Comparison of ENCODE assay signal across 8 mouse cellular contexts in genomic region chr9:50658391-50658790, GRCm38 (mm10). TPM values are rescaled to one million over a fixed set of nuclear protein-coding genes. Genes with fewer than 3 reads are reported as not detected.
DNase-seq lines count a peak whose midpoint lies in the region; ATAC-seq and TF ChIP-seq lines count a peak whose summit lies in the region.

No protein-coding gene starts in this region.

- H3K36me3 ChIP-seq in heart, embryonic 15.5 days, result peaks cover 32% of the 10 kb centered on the region
- peaks cover 11 to 19% of the 10 kb centered on the region in 2 experiments for H3K36me3 ChIP-seq in MEL (ENCODE audit: control insufficient read depth in 1 of 2, insufficient read depth in 2 of 2, low read length in 2 of 2)
- no peaks in the 10 kb centered on the region for H3K36me3 ChIP-seq in hindbrain, embryonic 11.5 days (ENCODE audit: control insufficient read depth, insufficient read depth, low read length)
- peaks cover 32% of the 10 kb centered on the region for H3K36me3 ChIP-seq in midbrain, embryonic 13.5 days

- ATAC-seq in heart, embryonic 15.5 days (replicated peaks; ENCODE audit: insufficient number of reproducible peaks, insufficient read depth, low FRiP score, low read depth), result no peak
- ATAC-seq in hindbrain, embryonic 11.5 days (ENCODE audit: low FRiP score), result no peak
- no peak for ATAC-seq in midbrain, embryonic 13.5 days
- no peak for ATAC-seq in erythroid progenitor cell, adult 5-6 weeks (replicated peaks; ENCODE audit: low FRiP score, poor library complexity, severe bottlenecking)

- peaks cover 12% of the 10 kb centered on the region for H3K4me1 ChIP-seq in heart, embryonic 15.5 days (replicated peaks)
- H3K4me1 ChIP-seq in MEL (ENCODE audit: control insufficient read depth in 1 of 2, insufficient read depth in 2 of 2, low read length in 2 of 2), result peaks cover 1 to 7% of the 10 kb centered on the region in 2 experiments; a peak in 2 of 4 replicates
- H3K4me1 ChIP-seq in hindbrain, embryonic 11.5 days (replicated peaks; ENCODE audit: control insufficient read depth, insufficient read depth, low read length), result no peaks in the 10 kb centered on the region
- H3K4me1 ChIP-seq in midbrain, embryonic 13.5 days (replicated peaks), result peaks cover 25% of the 10 kb centered on the region

- peak overlapping the region; percentile 83 for H3K4me3 ChIP-seq in heart, embryonic 15.5 days
- peak overlapping the region; percentile 94 to 98 for H3K4me3 ChIP-seq in MEL (ENCODE audit: control insufficient read depth in 1 of 2, insufficient read depth in 1 of 2, low read depth in 2 of 2, low read length in 2 of 2)
- H3K4me3 ChIP-seq in hindbrain, embryonic 11.5 days (ENCODE audit: low read depth, low read length), result peak overlapping the region; percentile 71
- peak overlapping the region; percentile 90 for H3K4me3 ChIP-seq in midbrain, embryonic 13.5 days (replicated peaks)

- peak overlapping the region; percentile 87 for H3K4me2 ChIP-seq in heart, embryonic 15.5 days
- peak overlapping the region; percentile 45 for H3K4me2 ChIP-seq in hindbrain, embryonic 11.5 days (replicated peaks; ENCODE audit: low read depth, low read length)
- peak overlapping the region; percentile 70 for H3K4me2 ChIP-seq in midbrain, embryonic 13.5 days (replicated peaks)

- TF ChIP-seq CTCF in MEL (IDR thresholded peaks at IDR 0.05 in 2 of 3, conservative IDR thresholded peaks at IDR 0.05 in 1 of 3; ENCODE audit: control insufficient read depth in 1 of 3, insufficient read depth in 1 of 3, low read depth in 2 of 3, low read length in 3 of 3, poor library complexity in 1 of 3, severe bottlenecking in 1 of 3), result no peak

- WGBS in heart, embryonic 15.5 days, result 10% methylated on average over 5 of the region's 5 CpGs
- 39% methylated on average over 5 of the region's 5 CpGs for WGBS in hindbrain, embryonic 11.5 days
- WGBS in midbrain, embryonic 13.5 days, result 31% methylated on average over 5 of the region's 5 CpGs

- no peak for DNase-seq in heart, postnatal 4 days
- DNase-seq in MEL (ENCODE audit: low read depth, low spot score), result peak; percentile 85
- no peak for DNase-seq in hindbrain, embryonic 11.5 days (ENCODE audit: low spot score)
- no peak for DNase-seq in cerebellum, adult 11-12 months
- DNase-seq in gastrocnemius, adult 8-10 months (ENCODE audit: low spot score in 2 of 2), result no peak

- H3K9ac ChIP-seq in heart, embryonic 15.5 days, result peak overlapping the region; percentile 87
- H3K9ac ChIP-seq in MEL (ENCODE audit: control insufficient read depth, low read depth, low read length, poor library complexity, severe bottlenecking), result peak overlapping the region; percentile 89
- peak overlapping the region; percentile 82 for H3K9ac ChIP-seq in hindbrain, embryonic 11.5 days (ENCODE audit: low read depth, low read length)
- H3K9ac ChIP-seq in midbrain, embryonic 13.5 days (replicated peaks), result peak overlapping the region; percentile 93

- no peaks in the 10 kb centered on the region for H3K9me3 ChIP-seq in heart, embryonic 15.5 days (replicated peaks)
- no peaks in the 10 kb centered on the region for H3K9me3 ChIP-seq in MEL (replicated peaks; ENCODE audit: insufficient read depth, low read length)
- H3K9me3 ChIP-seq in hindbrain, embryonic 11.5 days (ENCODE audit: control insufficient read depth, low read length), result no peaks in the 10 kb centered on the region
- no peaks in the 10 kb centered on the region for H3K9me3 ChIP-seq in midbrain, embryonic 13.5 days

- H3K27ac ChIP-seq in heart, embryonic 15.5 days, result peak overlapping the region; percentile 92
- peak overlapping the region; percentile 59 for H3K27ac ChIP-seq in MEL (ENCODE audit: control insufficient read depth, low read depth, low read length)
- H3K27ac ChIP-seq in hindbrain, embryonic 11.5 days (ENCODE audit: low read depth, low read length), result no peak overlapping the region
- peak overlapping the region; percentile 84; the same call in 1 of the 2 replicates for H3K27ac ChIP-seq in midbrain, embryonic 13.5 days

- no peaks in the 10 kb centered on the region for H3K27me3 ChIP-seq in heart, embryonic 15.5 days
- H3K27me3 ChIP-seq in MEL (ENCODE audit: control insufficient read depth in 1 of 2, insufficient read depth in 2 of 2, low read length in 2 of 2), result no peaks in the 10 kb centered on the region
- H3K27me3 ChIP-seq in hindbrain, embryonic 11.5 days (ENCODE audit: control insufficient read depth, insufficient read depth, low read length), result no peaks in the 10 kb centered on the region
- H3K27me3 ChIP-seq in midbrain, embryonic 13.5 days, result no peaks in the 10 kb centered on the region

- TF ChIP-seq RAD21 in MEL (IDR thresholded peaks at IDR 0.05; ENCODE audit: low read depth, low read length), result no peak

- H3K79me2 ChIP-seq in MEL (ENCODE audit: control insufficient read depth, insufficient read depth, low read length, poor library complexity), result peaks cover 20% of the 10 kb centered on the region

- peak in 1 of 2 experiments; percentile 33; a peak in 1 of 4 replicates for TF ChIP-seq EP300 in MEL (IDR thresholded peaks at IDR 0.05; ENCODE audit: low read depth in 1 of 2, low read length in 2 of 2)

- no peak for TF ChIP-seq POLR2A in MEL (IDR thresholded peaks at IDR 0.05; ENCODE audit: control insufficient read depth in 1 of 2, insufficient read depth in 1 of 2, low read depth in 1 of 2, low read length in 2 of 2, poor library complexity in 1 of 2)

RNA-seq across cellular contexts. Expression of gene Dlat, which starts 1.2 kb away (rescaled TPM):
- 125 and 140 TPM in 2 replicates for polyA plus RNA-seq in heart, embryonic 15.5 days (2015; fragmentation: Nextera tagmentation; extraction: Ambion mirVana)
- 100 to 1,000 TPM; 278 to 283 TPM for total RNA-seq in heart, postnatal 4 days (2021)
- total RNA-seq in MEL (2012; rRNA removed), result 52.2 and 71.7 TPM in 2 replicates
- polyA plus RNA-seq in MEL (2012; ENCODE audit: insufficient read depth in 1 of 2, insufficient read length in 2 of 2, low read depth in 1 of 2, low replicate concordance in 2 of 2, missing spikeins in 1 of 2), result 10 to 100 TPM in 1 of 2 experiments, not detected in 1; 77.4 TPM
- 54.9 and 59.2 TPM in 2 replicates for polyA plus RNA-seq in hindbrain, embryonic 11.5 days (2014; fragmentation: Nextera tagmentation; extraction: Ambion mirVana)
- 40.9 and 42.1 TPM in 2 replicates for polyA plus RNA-seq in midbrain, embryonic 13.5 days (2015; fragmentation: Nextera tagmentation; extraction: Ambion mirVana)
- total RNA-seq in gastrocnemius, adult 8-10 months (2022), result 100 to 1,000 TPM; 159 to 224 (median 179) TPM
- 8.0 and 12.3 TPM in 2 replicates for total RNA-seq in erythroid progenitor cell, adult 5-6 weeks (2015; ENCODE audit: low replicate concordance)
- 6.9 and 15.3 TPM in 2 replicates for total RNA-seq in erythroid progenitor cell, adult 5-6 weeks (2017; ENCODE audit: low replicate concordance)

RNA-seq across cellular contexts. Expression of gene Nkapd1, which starts 41.1 kb away (rescaled TPM):
- 14.5 and 16.4 TPM in 2 replicates for polyA plus RNA-seq in heart, embryonic 15.5 days (2015; fragmentation: Nextera tagmentation; extraction: Ambion mirVana)
- total RNA-seq in heart, postnatal 4 days (2021), result 10 to 100 TPM; 19.0 to 20.3 TPM
- total RNA-seq in MEL (2012; rRNA removed), result 8.7 and 10.4 TPM in 2 replicates
- 10 to 100 TPM in 1 of 2 experiments, not detected in 1; 20.2 TPM for polyA plus RNA-seq in MEL (2012; ENCODE audit: insufficient read depth in 1 of 2, insufficient read length in 2 of 2, low read depth in 1 of 2, low replicate concordance in 2 of 2, missing spikeins in 1 of 2)
- 29.9 and 30.6 TPM in 2 replicates for polyA plus RNA-seq in hindbrain, embryonic 11.5 days (2014; fragmentation: Nextera tagmentation; extraction: Ambion mirVana)
- polyA plus RNA-seq in midbrain, embryonic 13.5 days (2015; fragmentation: Nextera tagmentation; extraction: Ambion mirVana), result 23.5 and 23.8 TPM in 2 replicates
- total RNA-seq in gastrocnemius, adult 8-10 months (2022), result 10 to 100 TPM; 10.2 to 12.4 (median 11.1) TPM
- total RNA-seq in erythroid progenitor cell, adult 5-6 weeks (2015; ENCODE audit: low replicate concordance), result 11.3 and 16.9 TPM in 2 replicates
- total RNA-seq in erythroid progenitor cell, adult 5-6 weeks (2017; ENCODE audit: low replicate concordance), result 7.2 and 11.9 TPM in 2 replicates

RNA-seq across cellular contexts. Expression of gene Pih1d2, which starts 41.3 kb away (rescaled TPM):
- polyA plus RNA-seq in heart, embryonic 15.5 days (2015; fragmentation: Nextera tagmentation; extraction: Ambion mirVana), result 2.1 and 2.6 TPM in 2 replicates
- total RNA-seq in heart, postnatal 4 days (2021), result under 1 TPM; 0.59 to 0.69 TPM
- 4.9 and 5.3 TPM in 2 replicates for total RNA-seq in MEL (2012; rRNA removed)
- polyA plus RNA-seq in MEL (2012; ENCODE audit: insufficient read depth in 1 of 2, insufficient read length in 2 of 2, low read depth in 1 of 2, low replicate concordance in 2 of 2, missing spikeins in 1 of 2), result 1 to 10 TPM in 1 of 2 experiments, not detected in 1; 4.6 TPM
- 9.0 and 9.8 TPM in 2 replicates for polyA plus RNA-seq in hindbrain, embryonic 11.5 days (2014; fragmentation: Nextera tagmentation; extraction: Ambion mirVana)
- 5.5 and 6.5 TPM in 2 replicates for polyA plus RNA-seq in midbrain, embryonic 13.5 days (2015; fragmentation: Nextera tagmentation; extraction: Ambion mirVana)
- total RNA-seq in gastrocnemius, adult 8-10 months (2022), result under 1 TPM in 2 of 4 experiments, not detected in 2; 0.27 to 0.80 TPM
- total RNA-seq in erythroid progenitor cell, adult 5-6 weeks (2015; ENCODE audit: low replicate concordance), result not detected in 2 replicates
- 0.64 TPM in 1 of 2 replicates, not detected in the other for total RNA-seq in erythroid progenitor cell, adult 5-6 weeks (2017; ENCODE audit: low replicate concordance)

RNA-seq across cellular contexts. Expression of gene Timm8b, which starts 54.7 kb away (rescaled TPM):
- polyA plus RNA-seq in heart, embryonic 15.5 days (2015; fragmentation: Nextera tagmentation; extraction: Ambion mirVana), result 216 and 279 TPM in 2 replicates
- total RNA-seq in heart, postnatal 4 days (2021), result 100 to 1,000 TPM; 196 to 216 TPM
- 227 and 247 TPM in 2 replicates for total RNA-seq in MEL (2012; rRNA removed)
- polyA plus RNA-seq in MEL (2012; ENCODE audit: insufficient read depth in 1 of 2, insufficient read length in 2 of 2, low read depth in 1 of 2, low replicate concordance in 2 of 2, missing spikeins in 1 of 2), result 100 to 1,000 TPM in 1 of 2 experiments, not detected in 1; 129 TPM
- polyA plus RNA-seq in hindbrain, embryonic 11.5 days (2014; fragmentation: Nextera tagmentation; extraction: Ambion mirVana), result 325 TPM in 2 replicates
- 386 and 397 TPM in 2 replicates for polyA plus RNA-seq in midbrain, embryonic 13.5 days (2015; fragmentation: Nextera tagmentation; extraction: Ambion mirVana)
- 100 to 1,000 TPM; 197 to 232 (median 214) TPM for total RNA-seq in gastrocnemius, adult 8-10 months (2022)
- total RNA-seq in erythroid progenitor cell, adult 5-6 weeks (2015; ENCODE audit: low replicate concordance), result 29.6 and 98.1 TPM in 2 replicates
- 22.5 and 77.4 TPM in 2 replicates for total RNA-seq in erythroid progenitor cell, adult 5-6 weeks (2017; ENCODE audit: low replicate concordance)

RNA-seq across cellular contexts. Expression of gene Sdhd, which starts 54.8 kb away (rescaled TPM):
- polyA plus RNA-seq in heart, embryonic 15.5 days (2015; fragmentation: Nextera tagmentation; extraction: Ambion mirVana), result 661 and 746 TPM in 2 replicates
- total RNA-seq in heart, postnatal 4 days (2021), result 100 to 1,000 TPM; 664 to 695 TPM
- total RNA-seq in MEL (2012; rRNA removed), result 312 and 340 TPM in 2 replicates
- 100 to 1,000 TPM in 1 of 2 experiments, not detected in 1; 375 TPM for polyA plus RNA-seq in MEL (2012; ENCODE audit: insufficient read depth in 1 of 2, insufficient read length in 2 of 2, low read depth in 1 of 2, low replicate concordance in 2 of 2, missing spikeins in 1 of 2)
- 254 and 265 TPM in 2 replicates for polyA plus RNA-seq in hindbrain, embryonic 11.5 days (2014; fragmentation: Nextera tagmentation; extraction: Ambion mirVana)
- 209 and 210 TPM in 2 replicates for polyA plus RNA-seq in midbrain, embryonic 13.5 days (2015; fragmentation: Nextera tagmentation; extraction: Ambion mirVana)
- 100 to 1,000 TPM; 290 to 337 (median 311) TPM for total RNA-seq in gastrocnemius, adult 8-10 months (2022)
- 79.6 and 82.2 TPM in 2 replicates for total RNA-seq in erythroid progenitor cell, adult 5-6 weeks (2015; ENCODE audit: low replicate concordance)
- total RNA-seq in erythroid progenitor cell, adult 5-6 weeks (2017; ENCODE audit: low replicate concordance), result 43.1 and 59.0 TPM in 2 replicates
